Mouse (Mus musculus): ENCODE data around the gene Eif3l. TPM values are rescaled to one million over a fixed set of nuclear protein-coding genes. Genes with fewer than 3 reads are reported as not detected.
A peak's percentile ranks its signal among the peaks of the same experiment; 100 is the strongest.

Gene Eif3l
- polyA plus RNA-seq, 1 experiment = 114 TPM

DNA sequence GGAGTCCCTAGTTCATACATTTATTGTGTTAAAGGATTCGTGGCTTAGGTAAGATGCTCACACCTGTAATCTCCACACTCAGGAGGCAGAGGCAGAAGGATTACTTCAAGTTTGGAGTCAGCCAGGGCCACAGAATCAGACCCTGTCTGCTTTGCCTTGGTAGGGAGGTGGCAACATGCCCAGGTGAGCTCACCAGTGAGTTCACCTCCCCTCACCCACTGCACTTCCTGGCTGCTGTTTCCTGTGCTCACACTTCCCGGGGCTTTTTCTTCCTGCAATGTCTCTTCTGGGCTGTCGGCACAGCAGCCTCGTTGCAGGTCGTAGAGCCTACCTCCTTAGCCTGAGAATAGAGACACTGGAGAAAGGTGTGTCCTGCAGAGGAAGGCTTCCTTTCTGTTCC, 40.3 kb downstream of the Eif3l start:
- Histone ChIP-seq H3K4me1 (ENCODE audit: control insufficient read depth, insufficient read depth, low read length) (peaks cover 10% of the 10 kb centered on the region), H3K27ac (ENCODE audit: insufficient read depth, low read depth, low read length) (no peak overlapping the region), H3K4me3 (ENCODE audit: insufficient read depth, low read length) (no peak overlapping the region)
- TF ChIP-seq POLR2A (IDR thresholded peaks at IDR 0.05; ENCODE audit: borderline replicate concordance, low read depth, low read length) (no peak), CTCF (IDR thresholded peaks at IDR 0.05; ENCODE audit: low read depth, low read length) (no peak)

DNA sequence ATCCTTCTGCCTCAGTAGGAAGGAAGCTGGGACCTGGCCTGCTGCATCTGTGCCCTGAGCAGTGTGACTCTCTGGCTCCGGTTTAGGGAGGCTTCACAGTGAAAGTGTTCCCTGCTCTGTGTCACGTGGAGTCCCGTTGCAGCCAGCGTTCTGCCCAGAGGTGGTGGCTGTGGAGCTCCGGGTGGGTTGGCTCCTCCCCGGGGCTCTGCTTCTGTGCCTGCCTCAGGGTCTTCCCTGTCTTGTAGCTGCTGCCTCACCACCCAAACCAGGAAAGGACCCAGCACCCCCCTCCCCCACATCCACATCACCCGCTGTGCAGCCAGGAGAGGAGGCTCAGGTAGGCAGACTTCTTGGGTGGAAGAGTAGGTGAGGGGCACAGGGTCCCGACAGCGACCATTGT, 44.5 kb downstream of the Eif3l start:
- no peak overlapping the region for H3K27ac ChIP-seq (ENCODE audit: insufficient read depth, low read depth, low read length)
- no peaks in the 10 kb centered on the region for H3K4me1 ChIP-seq (ENCODE audit: control insufficient read depth, insufficient read depth, low read length)
- TF ChIP-seq CTCF (IDR thresholded peaks at IDR 0.05; ENCODE audit: low read depth, low read length) = no peak
- TF ChIP-seq POLR2A (IDR thresholded peaks at IDR 0.05; ENCODE audit: borderline replicate concordance, low read depth, low read length) = no peak
- H3K4me3 ChIP-seq (ENCODE audit: insufficient read depth, low read length) = no peak overlapping the region

DNA sequence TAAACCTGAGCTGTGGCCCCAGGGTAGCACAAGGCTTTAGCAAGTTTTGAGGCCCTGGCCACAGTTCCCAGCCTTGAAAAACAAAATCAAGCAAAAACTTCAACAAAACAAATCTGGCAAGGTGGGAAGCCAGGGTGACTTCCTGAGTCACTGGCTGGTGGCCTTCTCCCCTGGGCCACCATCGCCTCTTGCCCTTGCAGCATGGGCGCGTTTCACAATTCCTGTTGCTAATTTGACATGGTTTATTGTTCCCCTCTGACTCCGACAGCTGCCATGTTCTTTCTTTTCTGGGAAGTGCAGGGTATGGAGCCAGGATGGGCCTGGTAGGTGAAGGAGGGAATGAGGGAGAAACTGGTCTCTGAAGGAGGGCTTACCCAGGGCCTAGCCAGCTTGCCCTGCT, 47.1 kb downstream of the Eif3l start:
- TF ChIP-seq CTCF (IDR thresholded peaks at IDR 0.05; ENCODE audit: low read depth, low read length) = no peak
- TF ChIP-seq POLR2A (IDR thresholded peaks at IDR 0.05; ENCODE audit: borderline replicate concordance, low read depth, low read length) = no peak

DNA sequence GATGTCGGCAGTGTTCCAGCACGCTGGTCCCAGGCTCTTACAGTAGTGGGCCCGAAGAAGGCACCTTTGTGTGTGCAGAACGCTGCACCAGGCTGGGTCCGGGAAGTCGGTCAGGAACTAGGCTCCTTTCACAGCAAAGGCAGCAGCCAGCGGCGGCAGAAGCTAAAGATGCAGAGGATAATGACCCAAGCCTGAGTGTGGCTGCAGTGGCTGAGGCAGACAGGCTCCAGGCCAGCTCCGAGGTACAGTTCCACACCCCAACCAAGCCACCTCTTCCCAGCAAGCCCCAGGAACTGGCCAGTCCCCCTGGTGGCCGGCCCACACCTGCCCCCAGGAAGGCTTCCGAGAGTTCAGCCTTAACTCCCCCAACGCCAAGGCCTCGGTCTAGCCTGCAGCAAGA, 47.6 kb downstream of the Eif3l start:
- TF ChIP-seq POLR2A (IDR thresholded peaks at IDR 0.05; ENCODE audit: borderline replicate concordance, low read depth, low read length) (no peak), CTCF (IDR thresholded peaks at IDR 0.05; ENCODE audit: low read depth, low read length) (no peak)
- no peak overlapping the region for H3K4me3 ChIP-seq (ENCODE audit: insufficient read depth, low read length)
- H3K4me1 ChIP-seq (ENCODE audit: control insufficient read depth, insufficient read depth, low read length) = no peaks in the 10 kb centered on the region
- H3K27ac ChIP-seq (ENCODE audit: insufficient read depth, low read depth, low read length) = no peak overlapping the region

More for the DNA sequence above, 47.1 kb downstream of the Eif3l start:
- Histone ChIP-seq H3K27ac (ENCODE audit: insufficient read depth, low read depth, low read length) (no peak overlapping the region), H3K4me1 (ENCODE audit: control insufficient read depth, insufficient read depth, low read length) (no peaks in the 10 kb centered on the region), H3K4me3 (ENCODE audit: insufficient read depth, low read length) (no peak overlapping the region)

DNA sequence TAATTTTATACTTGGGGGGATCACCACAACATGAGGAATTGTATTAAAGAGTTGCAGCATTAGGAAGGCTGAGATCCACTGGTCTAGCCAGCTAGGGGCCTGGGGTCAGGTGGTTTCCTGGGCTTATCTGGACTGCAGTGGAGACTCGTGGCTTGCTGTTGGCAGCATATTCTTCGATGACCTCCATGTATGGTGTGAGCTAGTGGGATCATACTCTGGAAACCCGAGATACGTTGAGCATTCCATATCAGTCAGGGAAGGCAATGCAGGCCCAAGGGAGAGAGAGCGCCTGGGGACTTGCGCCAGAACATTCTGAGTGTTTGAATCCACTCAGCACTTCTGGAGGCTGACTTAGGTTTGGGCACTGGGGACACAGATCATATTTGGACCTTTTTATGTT, 48.8 kb downstream of the Eif3l start:
- TF ChIP-seq POLR2A (IDR thresholded peaks at IDR 0.05; ENCODE audit: borderline replicate concordance, low read depth, low read length) (no peak), CTCF (IDR thresholded peaks at IDR 0.05; ENCODE audit: low read depth, low read length) (no peak)
- Histone ChIP-seq H3K4me1 (ENCODE audit: control insufficient read depth, insufficient read depth, low read length) (no peaks in the 10 kb centered on the region), H3K27ac (ENCODE audit: insufficient read depth, low read depth, low read length) (no peak overlapping the region), H3K4me3 (ENCODE audit: insufficient read depth, low read length) (no peak overlapping the region)

DNA sequence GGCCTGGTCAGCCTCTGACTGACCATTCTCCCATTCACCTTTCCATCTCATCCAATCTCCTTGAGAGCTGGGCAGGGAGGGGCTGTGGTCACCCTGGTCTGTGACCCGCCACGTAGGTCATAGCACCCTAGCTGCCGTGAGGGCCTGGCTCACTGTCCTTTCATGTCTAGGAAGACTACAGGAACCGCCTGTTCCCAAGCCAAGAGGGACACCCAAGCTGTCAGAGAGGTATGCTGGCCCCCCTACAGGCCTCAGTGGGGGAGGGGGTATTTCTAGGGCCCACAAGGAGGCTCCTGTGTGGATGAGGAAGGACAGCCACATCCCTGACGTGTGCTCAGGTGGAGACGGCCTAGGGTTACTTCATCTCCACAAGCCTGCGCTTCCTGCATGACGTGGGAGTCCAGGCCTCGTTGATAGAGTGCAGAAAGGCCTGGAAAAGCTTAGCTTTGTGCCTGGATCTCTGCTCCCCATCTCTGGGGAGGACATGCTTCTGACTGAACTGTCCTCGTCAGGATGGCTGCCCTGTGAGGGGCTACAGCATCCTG, 49.4 kb downstream of the Eif3l start:
- Histone ChIP-seq H3K4me1 (ENCODE audit: control insufficient read depth, insufficient read depth, low read length) (no peaks in the 10 kb centered on the region), H3K4me3 (ENCODE audit: insufficient read depth, low read length) (no peak overlapping the region), H3K27ac (ENCODE audit: insufficient read depth, low read depth, low read length) (no peak overlapping the region)
- TF ChIP-seq POLR2A (IDR thresholded peaks at IDR 0.05; ENCODE audit: borderline replicate concordance, low read depth, low read length) (no peak), CTCF (IDR thresholded peaks at IDR 0.05; ENCODE audit: low read depth, low read length) (no peak)

DNA sequence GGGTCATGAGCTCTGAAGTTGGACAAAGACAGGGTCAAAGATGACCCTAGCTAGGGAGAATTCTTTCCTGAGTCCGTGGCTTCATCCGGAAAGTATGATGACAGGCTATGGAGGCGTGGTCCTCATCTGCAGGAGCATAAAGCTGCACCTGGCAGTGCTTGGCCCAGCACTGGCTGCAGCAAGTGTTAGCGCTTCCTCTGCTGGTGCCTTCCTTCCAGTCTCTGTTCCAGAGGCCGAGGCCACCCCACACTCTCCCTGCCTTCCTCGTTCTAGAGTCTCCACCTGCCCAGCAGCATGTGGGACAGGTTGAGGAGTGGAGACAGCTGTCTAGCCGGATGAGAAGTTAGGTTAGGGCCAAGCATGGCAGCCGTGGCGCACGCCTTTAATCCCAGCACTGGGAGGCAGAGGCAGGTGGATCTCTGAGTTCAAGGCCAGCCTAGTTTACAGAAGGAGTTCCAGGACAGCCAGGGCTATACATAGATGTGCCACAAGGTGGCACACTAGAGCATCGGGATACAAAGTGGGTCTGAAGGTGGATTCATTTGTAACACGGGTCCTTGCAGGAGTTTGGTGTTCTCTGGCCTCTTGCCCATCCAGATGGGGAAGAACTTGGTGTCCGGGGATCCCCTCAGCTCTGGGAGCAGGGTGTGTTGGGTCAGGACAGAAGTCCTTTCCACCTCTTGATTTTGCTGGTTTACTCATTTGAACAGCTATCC, 51.4 kb downstream of the Eif3l start:
- no peak overlapping the region for H3K4me3 ChIP-seq (ENCODE audit: insufficient read depth, low read length)
- TF ChIP-seq POLR2A (IDR thresholded peaks at IDR 0.05; ENCODE audit: borderline replicate concordance, low read depth, low read length) (no peak), CTCF (IDR thresholded peaks at IDR 0.05; ENCODE audit: low read depth, low read length) (peak; percentile 40)

DNA sequence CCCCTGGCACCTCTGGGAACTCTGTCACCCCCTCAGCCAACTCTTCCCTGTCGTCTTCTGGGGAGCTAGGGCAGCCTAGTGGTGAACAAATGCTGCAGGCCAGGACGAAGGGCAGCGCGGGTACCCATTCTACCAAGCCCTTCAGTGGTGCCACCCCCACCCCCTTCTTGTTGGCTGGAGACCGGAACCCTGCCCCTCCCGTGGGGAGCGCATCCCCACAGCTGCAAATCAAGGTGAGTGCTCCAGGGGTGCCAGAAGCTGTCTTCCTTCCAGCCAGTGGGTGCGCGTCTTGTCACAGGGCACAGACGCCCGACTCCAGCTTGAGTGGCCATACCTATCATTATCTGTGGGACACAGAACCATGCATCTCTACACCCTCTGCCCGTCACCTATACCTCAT, 52.1 kb downstream of the Eif3l start:
- H3K4me1 ChIP-seq (ENCODE audit: control insufficient read depth, insufficient read depth, low read length) = no peaks in the 10 kb centered on the region
- no peak overlapping the region for H3K27ac ChIP-seq (ENCODE audit: insufficient read depth, low read depth, low read length)
- no peak for TF ChIP-seq POLR2A (IDR thresholded peaks at IDR 0.05; ENCODE audit: borderline replicate concordance, low read depth, low read length)
- TF ChIP-seq CTCF (IDR thresholded peaks at IDR 0.05; ENCODE audit: low read depth, low read length) = no peak
- no peak overlapping the region for H3K4me3 ChIP-seq (ENCODE audit: insufficient read depth, low read length)

More for the DNA sequence above, 51.4 kb downstream of the Eif3l start:
- Histone ChIP-seq H3K27ac (ENCODE audit: insufficient read depth, low read depth, low read length) (no peak overlapping the region), H3K4me1 (ENCODE audit: control insufficient read depth, insufficient read depth, low read length) (no peaks in the 10 kb centered on the region)

DNA sequence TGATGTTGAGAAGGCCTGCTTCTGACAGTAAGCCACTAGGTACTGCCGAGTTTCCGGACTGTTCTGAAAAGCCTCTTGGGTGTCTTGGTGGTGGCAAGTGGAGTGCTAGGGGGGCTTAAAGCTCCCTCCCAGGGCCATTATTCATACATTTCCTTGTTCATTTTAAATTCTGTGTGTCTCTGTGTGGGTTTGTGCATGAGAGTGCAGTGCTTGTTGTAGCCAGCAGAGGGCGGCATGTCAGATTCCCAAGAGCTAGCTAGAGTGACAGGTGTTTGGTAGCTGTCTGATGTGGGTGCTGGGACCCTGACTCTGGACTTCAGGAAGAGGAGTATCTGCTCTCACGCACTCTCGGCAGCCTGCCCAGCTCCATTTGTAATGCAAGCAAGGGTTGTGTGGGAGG, 53.2 kb downstream of the Eif3l start:
- peak; percentile 38; the same call in 1 of the 2 replicates for TF ChIP-seq CTCF (IDR thresholded peaks at IDR 0.05; ENCODE audit: low read depth, low read length)
- no peak for TF ChIP-seq POLR2A (IDR thresholded peaks at IDR 0.05; ENCODE audit: borderline replicate concordance, low read depth, low read length)
- no peak overlapping the region for H3K4me3 ChIP-seq (ENCODE audit: insufficient read depth, low read length)
- H3K4me1 ChIP-seq (ENCODE audit: control insufficient read depth, insufficient read depth, low read length) = no peaks in the 10 kb centered on the region
- H3K27ac ChIP-seq (ENCODE audit: insufficient read depth, low read depth, low read length) = no peak overlapping the region

DNA sequence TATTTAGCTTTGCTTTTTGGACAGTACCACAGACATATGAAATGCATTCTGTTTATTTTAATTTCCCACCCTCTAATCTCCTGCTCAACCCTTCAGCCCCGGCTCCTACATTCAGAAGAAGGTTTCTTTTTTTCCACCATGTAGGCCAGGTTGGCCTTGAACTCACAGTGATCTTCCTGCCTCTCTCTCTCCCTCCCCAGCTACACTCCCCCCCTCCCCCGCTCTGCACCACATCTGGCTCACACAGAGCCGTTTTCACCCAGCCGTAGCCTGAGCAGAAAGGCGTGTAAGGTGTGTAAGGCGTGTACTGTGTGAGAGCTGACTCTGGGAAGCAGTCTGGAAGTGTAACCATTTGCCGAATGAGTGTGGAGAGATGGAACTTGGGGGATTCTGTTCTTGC, 54.3 kb downstream of the Eif3l start:
- H3K4me1 ChIP-seq (ENCODE audit: control insufficient read depth, insufficient read depth, low read length) = no peaks in the 10 kb centered on the region
- TF ChIP-seq CTCF (IDR thresholded peaks at IDR 0.05; ENCODE audit: low read depth, low read length) = no peak
- TF ChIP-seq POLR2A (IDR thresholded peaks at IDR 0.05; ENCODE audit: borderline replicate concordance, low read depth, low read length) = no peak

More for the DNA sequence above, 54.3 kb downstream of the Eif3l start:
- no peak overlapping the region for H3K4me3 ChIP-seq (ENCODE audit: insufficient read depth, low read length)
- H3K27ac ChIP-seq (ENCODE audit: insufficient read depth, low read depth, low read length) = no peak overlapping the region
